Mouse (Mus musculus) olfactory bulb, adult 2 months (tissue): ENCODE measurements around the gene Susd3.

ENCODE experiments used
- CTCF ChIP-seq: fragments of 200-500 bp; IDR thresholded peaks from 2 replicates; pipeline ENCODE4 v1.5.1; 2012; ENCODE audit warnings: low read depth, mild to moderate bottlenecking, low read length, moderate library complexity; ENCODE audit not compliant: insufficient read depth
- POLR2A ChIP-seq: fragments of 200-500 bp; IDR thresholded peaks from 2 replicates; pipeline ENCODE4 v1.6.1; 2012; ENCODE audit warnings: mild to moderate bottlenecking, low read depth, low read length, moderate library complexity; ENCODE audit not compliant: insufficient read depth

DNA sequence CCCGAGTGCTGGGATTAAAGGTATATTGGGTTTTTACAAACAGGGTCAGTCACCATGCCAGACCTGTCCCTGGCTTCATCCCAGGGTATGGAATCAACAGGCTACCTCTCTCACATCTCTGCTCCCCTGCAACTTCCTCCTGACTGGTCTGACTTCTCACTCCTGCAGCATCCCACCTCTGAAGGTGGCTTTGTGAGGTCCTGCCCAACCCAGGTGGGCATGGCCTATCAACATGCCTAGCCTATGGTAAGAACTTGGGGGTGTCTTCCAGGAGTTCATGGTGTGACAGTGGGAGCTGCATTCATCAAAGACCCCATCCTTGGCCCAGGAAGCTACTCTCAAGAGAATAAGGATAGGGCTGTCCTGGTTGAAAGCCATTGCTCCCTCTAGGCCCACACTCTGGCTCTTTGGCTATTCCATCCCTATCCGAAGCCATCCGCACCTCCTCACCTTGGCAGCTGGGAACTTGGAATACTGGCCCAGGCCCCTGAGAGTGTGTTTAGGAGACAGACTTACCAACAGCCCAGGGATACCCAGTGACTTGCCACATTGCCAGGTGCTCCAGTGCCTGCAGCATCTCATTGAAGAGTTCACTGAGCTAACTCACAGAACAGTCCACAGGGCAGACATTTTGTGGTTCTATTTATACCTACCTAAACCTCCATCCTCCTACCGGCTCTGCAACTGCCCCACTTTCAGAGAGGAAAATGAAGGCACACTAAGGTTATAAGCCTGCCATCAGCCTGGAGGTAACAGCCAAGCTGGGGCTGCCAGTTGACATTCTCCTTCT is 35.6 kb downstream of the Susd3 start:
- no peak for TF ChIP-seq CTCF
- no peak for TF ChIP-seq POLR2A
